Mouse (Mus musculus) MEL-GATA-1-ER (cell line): ENCODE measurements around the gene Nkx2-3.

ENCODE experiments used
- DNase-seq: peaks from one replicate; pipeline ENCODE4 v3.0.0-alpha.2; 2012; ENCODE audit warnings: low read depth; ENCODE audit errors: extremely low read depth

The Nkx2-3 gene

GRCm38 (mm10) chr19:43612051-43612450 lies at the start of gene Nkx2-3:
Gene Nkx2-3, plus strand, starts transcription at chr19:43612325.
- no peak for DNase-seq

GRCm38 (mm10) chr19:43563166-43563565 lies 49.0 kb upstream of the Nkx2-3 start:
- DNase-seq: no peak

GRCm38 (mm10) chr19:43568298-43568697 lies 43.8 kb upstream of the Nkx2-3 start:
- DNase-seq: no peak

GRCm38 (mm10) chr19:43569133-43569532 lies 43.0 kb upstream of the Nkx2-3 start:
- no peak for DNase-seq

- DNase-seq: peak; percentile 80
These were observed 41.0 kb upstream of the Nkx2-3 start for GRCm38 (mm10) chr19:43570831-43571790.

- DNase-seq: peak; percentile 90
These were observed 32.9 kb upstream of the Nkx2-3 start for GRCm38 (mm10) chr19:43579081-43579796.

GRCm38 (mm10) chr19:43581185-43581584 lies 30.9 kb upstream of the Nkx2-3 start:
- DNase-seq: no peak

- DNase-seq: no peak
These were observed 28.9 kb upstream of the Nkx2-3 start for GRCm38 (mm10) chr19:43583192-43583591.

- DNase-seq: no peak
These were observed 28.5 kb upstream of the Nkx2-3 start for GRCm38 (mm10) chr19:43583595-43583994.

- DNase-seq: no peak
These were observed 27.3 kb upstream of the Nkx2-3 start for GRCm38 (mm10) chr19:43584788-43585187.

GRCm38 (mm10) chr19:43592026-43592425 lies 20.1 kb upstream of the Nkx2-3 start:
- DNase-seq: no peak

GRCm38 (mm10) chr19:43596981-43597380 lies 15.1 kb upstream of the Nkx2-3 start:
- no peak for DNase-seq

- no peak for DNase-seq
These were observed 13.1 kb upstream of the Nkx2-3 start for GRCm38 (mm10) chr19:43598741-43599660.

GRCm38 (mm10) chr19:43599776-43600544 lies 12.2 kb upstream of the Nkx2-3 start:
- peak; percentile 69 for DNase-seq

- DNase-seq: no peak
These were observed 11.4 kb upstream of the Nkx2-3 start for GRCm38 (mm10) chr19:43600545-43601331.

- no peak for DNase-seq
These were observed 10.7 kb upstream of the Nkx2-3 start for GRCm38 (mm10) chr19:43601440-43601839.

- DNase-seq: no peak
These were observed 10.0 kb upstream of the Nkx2-3 start for GRCm38 (mm10) chr19:43601996-43602590.

- DNase-seq: no peak
These were observed 8.6 kb upstream of the Nkx2-3 start for GRCm38 (mm10) chr19:43603521-43603920.

- DNase-seq: no peak
These were observed 7.5 kb upstream of the Nkx2-3 start for GRCm38 (mm10) chr19:43604492-43605120.
